Mouse (Mus musculus) layer of hippocampus, adult 2 months (tissue): Measurements from ENCODE around the gene Dusp11. TPM values are rescaled to one million over a fixed set of nuclear protein-coding genes. Genes with fewer than 3 reads are reported as not detected.
"Not testable (repeated sequence)": the region's sequence is repeated elsewhere in the genome, so short reads cannot be mapped to it uniquely, and the experiment has no call there.

ENCODE experiments used
- DNase-seq, 2 experiments: peaks; one replicate each; pipeline ENCODE4 v3.0.0; 2022; ENCODE audit warnings: low spot score in 2 of 2
- H3K27ac ChIP-seq: fragments of 200-600 bp; 2 replicates; pipeline ENCODE4 v1.8.1; 2022
- H3K4me3 ChIP-seq: fragments of 200-600 bp; 2 replicates; pipeline ENCODE4 v1.8.1; 2022; ENCODE audit warnings: mild to moderate bottlenecking
- CTCF ChIP-seq: fragments of 200-600 bp; conservative IDR thresholded peaks from 2 replicates; pipeline ENCODE4 v1.8.1; 2022; ENCODE audit warnings: antibody characterized with exemption, mild to moderate bottlenecking, moderate library complexity
- total RNA-seq, 2 experiments: library from RNA; stranded (reverse); gene quantifications; 2 replicates each; pipeline ENCODE4 v1.2.3; 2021

Gene Dusp11
- total RNA-seq, 2 experiments from 2014 or later, result 77.9 to 85.5 TPM

DNA sequence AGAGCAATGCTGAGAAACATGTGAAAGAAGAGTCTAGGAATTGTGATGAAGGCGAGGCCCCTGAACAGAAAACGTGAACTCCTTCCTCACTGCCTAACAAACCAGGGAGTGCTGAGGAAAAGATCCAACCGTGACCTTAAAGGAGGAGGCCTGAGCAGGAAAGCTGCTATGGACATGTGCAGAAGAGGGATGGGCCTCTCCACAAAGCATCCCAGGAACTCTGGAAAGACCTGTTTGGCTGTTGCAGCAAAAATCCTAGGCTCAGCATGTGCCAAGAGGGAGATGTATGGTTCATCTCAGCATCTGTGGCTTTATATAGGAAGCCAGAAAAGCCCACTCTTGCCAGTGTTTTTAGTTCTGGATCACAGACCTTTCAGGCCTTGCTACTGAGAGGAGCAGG lies 11.2 kb upstream of the Dusp11 start:
- DNase-seq, result no peak
- no peak overlapping the region for H3K4me3 ChIP-seq
- no peak overlapping the region for H3K27ac ChIP-seq
- no peak for TF ChIP-seq CTCF

DNA sequence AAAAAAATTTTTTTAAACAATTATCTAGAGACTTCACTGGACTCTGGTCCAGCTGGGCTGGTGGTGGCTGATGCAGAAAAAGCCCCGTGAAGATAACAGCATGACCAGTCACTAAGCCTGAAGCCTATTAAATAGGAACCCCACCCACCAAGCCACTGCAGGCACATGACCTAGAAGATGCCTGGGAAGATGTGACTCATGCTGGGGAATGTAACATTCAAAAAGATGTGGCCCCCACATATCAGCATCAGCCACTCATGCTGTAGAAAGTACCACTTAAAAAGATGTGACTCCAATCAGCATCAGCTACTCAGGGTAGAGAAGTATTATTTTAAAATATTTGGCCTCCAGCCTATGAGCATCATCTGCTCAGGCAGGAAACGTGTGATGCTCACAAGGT lies 8.4 kb upstream of the Dusp11 start:
- Histone ChIP-seq H3K4me3 (no peak overlapping the region), H3K27ac (no peak overlapping the region)
- no peak for TF ChIP-seq CTCF
- no peak for DNase-seq

DNA sequence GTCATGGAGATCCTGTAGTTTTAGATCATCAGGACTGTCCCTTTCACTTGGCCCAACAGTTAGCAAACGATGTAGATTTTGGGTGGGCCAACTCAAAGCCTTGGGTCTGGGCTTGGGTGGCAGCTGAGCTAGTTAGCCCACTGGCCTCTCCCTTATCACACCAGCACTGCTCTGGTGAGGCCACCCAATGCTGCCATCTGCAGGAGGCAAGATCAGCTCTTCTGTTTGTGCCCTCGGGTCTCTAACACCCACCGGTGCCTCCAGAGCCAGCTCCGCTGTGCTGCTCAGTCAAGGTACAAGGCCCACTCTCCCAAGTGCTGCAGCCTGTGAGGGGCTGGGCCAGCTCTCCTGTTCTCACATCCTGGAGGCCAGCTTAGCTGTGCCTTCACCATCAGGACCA lies 5.2 kb upstream of the Dusp11 start:
- Histone ChIP-seq H3K4me3 (no peak overlapping the region), H3K27ac (no peak overlapping the region)
- no peak for DNase-seq
- TF ChIP-seq CTCF, result peak; percentile 41

DNA sequence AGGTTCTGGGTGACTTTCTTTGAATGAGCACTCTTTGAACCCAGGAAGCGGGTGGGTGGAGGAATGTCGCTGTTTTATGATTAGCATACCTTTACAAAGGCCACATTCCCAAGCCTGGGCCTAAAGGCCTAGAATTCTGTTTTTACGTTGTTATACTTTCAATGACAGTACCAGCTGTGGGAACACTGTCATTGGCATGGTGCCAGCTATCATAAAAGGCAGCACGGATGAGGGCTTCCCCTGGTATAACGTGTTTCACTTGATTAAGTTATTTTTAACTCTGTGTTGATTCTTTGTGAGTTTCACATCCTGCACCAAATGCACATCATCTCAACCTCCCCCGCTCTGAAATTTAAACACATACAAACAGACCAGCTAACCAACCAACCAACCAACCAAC lies 4.6 kb upstream of the Dusp11 start:
- not testable (repeated sequence) for DNase-seq, H3K4me3 ChIP-seq, H3K27ac ChIP-seq

DNA sequence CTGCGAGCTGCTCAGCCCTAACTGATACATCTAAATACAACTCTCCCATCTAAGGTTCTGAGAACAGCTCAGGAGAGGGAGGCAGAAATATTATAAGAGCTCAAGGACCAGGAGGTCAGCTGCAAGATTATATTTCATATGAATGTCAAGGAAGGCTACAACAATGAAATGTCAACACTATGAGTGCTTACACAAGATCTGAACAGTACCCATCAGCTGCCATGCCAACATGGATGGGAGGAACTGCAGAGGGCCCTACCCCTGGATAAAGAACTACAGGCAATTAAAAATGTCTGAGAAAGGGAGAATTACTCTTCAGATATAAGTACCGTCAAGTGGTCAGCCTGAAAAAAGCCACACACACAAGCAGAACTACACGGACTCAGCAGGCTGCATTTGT lies 3.9 kb downstream of the Dusp11 start:
- DNase-seq, result no peak
- H3K4me3 ChIP-seq, result no peak overlapping the region
- TF ChIP-seq CTCF, result no peak
- H3K27ac ChIP-seq, result no peak overlapping the region

DNA sequence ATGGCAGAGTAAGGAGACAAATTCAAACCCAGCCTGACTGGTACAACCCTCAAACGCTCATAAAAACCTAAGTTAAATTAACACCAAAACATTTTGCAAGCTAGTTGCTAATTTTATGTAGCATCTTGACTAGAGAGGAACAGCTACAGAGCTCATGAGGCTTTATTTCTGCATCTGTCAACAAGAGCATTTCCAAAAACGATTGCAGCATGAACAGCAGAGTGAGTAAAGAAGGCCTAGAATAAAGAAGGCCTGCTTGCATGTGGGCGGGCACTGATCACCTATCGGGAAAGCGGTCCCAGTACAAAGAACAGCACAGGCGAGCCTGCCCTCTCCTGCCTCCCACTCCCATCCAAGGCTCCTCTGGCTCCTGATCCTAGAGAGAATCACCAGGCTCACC lies 12.9 kb downstream of the Dusp11 start:
- no peak for TF ChIP-seq CTCF
- H3K27ac ChIP-seq, result peak overlapping the region; percentile 66
- H3K4me3 ChIP-seq, result no peak overlapping the region
- peak; percentile 25 to 42 for DNase-seq

DNA sequence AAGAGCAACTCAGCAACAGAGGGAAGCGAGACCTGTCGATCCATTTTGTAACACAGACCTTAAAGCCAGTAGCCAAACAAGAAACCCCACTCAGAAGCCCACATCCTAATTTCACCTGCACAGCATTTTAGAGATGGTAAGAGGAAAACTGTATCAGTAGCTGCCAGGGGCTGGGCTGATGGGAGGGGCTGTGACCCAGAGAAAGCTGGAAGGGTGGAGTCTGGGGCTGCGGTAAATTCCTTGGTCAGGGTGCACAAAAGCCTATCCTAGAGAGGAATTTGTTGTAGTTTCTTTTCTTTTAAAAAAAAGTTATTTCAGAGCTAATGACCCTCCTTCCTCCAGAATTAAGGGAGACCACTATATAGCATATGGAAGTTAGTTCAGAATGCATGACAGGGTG lies 19.0 kb downstream of the Dusp11 start:
- TF ChIP-seq CTCF, result no peak

DNA sequence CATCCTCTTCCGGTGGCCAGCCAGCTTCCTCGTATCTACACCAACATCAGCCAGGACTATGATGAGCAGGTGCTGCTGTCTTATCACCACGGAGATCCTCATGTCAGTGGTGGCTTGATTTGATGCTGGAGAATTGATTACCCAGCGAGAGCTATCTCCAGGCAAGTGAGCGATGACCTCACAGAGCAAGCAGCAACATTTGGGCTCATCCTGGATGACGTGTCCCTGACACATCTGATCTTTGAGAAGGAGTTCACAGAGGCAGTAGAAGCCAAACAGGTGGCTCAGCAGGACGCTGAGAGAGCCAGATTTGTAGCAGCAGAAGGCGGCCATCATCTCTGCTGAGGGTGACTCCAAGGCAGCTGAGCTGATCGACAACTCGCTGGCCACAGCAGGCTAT lies 22.8 kb downstream of the Dusp11 start:
- H3K4me3 ChIP-seq, result no peak overlapping the region
- no peak for DNase-seq
- TF ChIP-seq CTCF, result no peak
- no peak overlapping the region for H3K27ac ChIP-seq

More for the DNA sequence above, 19.0 kb downstream of the Dusp11 start:
- H3K27ac ChIP-seq, result no peak overlapping the region
- no peak for DNase-seq
- no peak overlapping the region for H3K4me3 ChIP-seq

DNA sequence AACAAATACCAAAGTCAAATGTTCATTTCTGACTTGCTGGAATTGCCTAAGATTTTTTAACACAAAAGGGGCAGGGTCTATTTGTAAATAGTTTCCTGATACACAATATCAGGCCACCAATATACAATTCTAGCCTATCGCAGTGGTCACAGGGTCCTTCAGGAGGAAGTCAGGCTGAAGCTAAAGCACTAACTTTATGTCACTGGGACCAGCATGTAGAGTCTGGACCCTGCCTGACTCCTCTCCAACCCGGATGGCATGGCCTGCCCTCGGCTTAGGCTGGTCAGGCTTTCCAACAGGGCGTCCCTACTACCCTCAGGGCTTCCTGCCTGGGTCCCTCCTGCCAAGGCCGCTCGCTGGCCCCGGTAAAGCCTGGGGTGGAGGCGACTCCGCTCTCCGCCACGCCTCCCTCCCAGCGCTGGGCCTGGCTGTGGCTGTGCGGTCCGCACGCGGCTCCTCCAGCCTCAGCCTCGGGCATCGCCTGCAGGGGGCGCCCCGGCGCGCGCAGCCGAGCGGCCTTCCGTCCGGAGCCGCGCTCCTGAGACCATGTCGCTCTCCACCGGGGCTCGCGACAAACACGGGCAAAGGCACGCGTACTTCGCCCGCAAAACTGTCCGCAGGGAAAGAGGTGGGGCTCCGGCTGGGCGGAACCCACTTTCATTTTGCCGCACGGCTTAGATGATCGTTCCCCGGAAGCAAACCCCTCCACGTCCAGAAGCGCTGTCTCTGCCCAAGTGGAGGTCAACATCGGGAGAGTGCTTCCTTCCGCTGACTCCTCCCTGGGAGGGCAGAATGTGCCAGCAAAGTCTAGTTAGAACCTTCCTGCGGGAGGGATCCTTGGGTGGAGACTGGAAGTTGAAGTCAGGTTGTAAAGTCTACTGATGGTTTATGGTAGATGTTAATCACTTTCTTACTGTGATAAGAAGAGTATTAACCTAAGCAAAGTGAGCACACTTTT lies 24.7 kb downstream of the Dusp11 start:
- Histone ChIP-seq H3K4me3 (peak overlapping the region; percentile 71), H3K27ac (peak overlapping the region; percentile 85)
- TF ChIP-seq CTCF, result peak; percentile 81
- DNase-seq, result peak; percentile 75 to 78

DNA sequence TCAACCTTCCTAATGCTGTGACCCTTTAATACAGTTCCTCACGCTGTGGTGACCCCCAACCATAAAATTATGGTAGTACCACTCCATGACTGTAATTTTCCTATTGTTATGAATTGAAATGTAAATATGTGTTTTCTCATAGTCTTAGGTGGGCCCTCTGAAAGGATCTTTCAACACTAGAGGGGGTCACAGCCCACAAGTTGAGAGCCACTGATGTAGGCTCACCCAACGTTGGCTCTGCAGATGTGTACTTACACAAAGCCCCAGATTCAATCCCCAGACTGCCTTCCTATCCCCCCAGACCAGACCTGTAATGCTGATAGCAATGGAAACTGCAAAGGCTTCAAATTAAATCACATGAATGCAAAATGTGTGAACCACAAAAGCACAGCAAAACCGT lies 25.8 kb downstream of the Dusp11 start:
- TF ChIP-seq CTCF, result peak; percentile 24
- Histone ChIP-seq H3K4me3 (no peak overlapping the region), H3K27ac (no peak overlapping the region)
- no peak for DNase-seq

DNA sequence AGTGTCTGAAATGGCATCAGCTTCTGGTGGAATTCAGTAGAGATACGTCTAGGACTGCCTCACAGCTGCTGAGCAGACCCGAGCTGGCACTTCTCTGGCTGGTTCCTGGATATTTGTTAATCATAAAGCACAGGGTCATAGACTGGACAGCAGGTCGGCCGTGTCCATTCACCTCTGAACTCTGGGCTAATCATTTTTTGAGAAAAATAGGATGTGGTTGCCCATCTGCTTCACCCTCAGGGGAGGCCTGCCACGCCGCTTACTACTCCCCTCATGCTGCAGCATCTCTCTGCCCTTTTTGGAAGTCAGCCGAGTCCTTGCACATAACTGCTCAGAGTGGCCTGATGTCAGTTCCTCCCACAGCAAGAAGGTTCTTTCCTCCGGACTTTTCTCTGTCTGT lies 27.4 kb downstream of the Dusp11 start:
- Histone ChIP-seq H3K27ac (no peak overlapping the region), H3K4me3 (no peak overlapping the region)
- DNase-seq, result no peak
- TF ChIP-seq CTCF, result no peak

DNA sequence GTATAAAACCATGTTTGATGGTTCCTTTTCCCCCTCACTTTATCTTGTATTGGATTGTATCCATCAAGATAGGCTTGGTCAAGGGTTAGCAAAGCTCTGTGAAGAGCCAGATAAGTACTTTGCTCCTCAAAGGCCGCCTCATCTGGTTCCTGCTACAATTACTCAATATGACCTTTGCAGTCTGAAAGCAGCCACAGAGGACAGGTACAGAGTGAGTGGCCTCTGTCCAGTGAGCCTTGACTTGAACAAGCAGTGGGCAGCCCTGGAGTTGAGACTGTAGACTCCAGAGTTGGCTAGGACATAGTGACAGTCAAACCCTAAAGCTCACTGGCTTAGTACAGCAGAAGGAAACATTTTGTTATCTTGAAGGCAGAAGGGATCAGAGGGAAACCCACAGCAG lies 32.2 kb downstream of the Dusp11 start:
- DNase-seq, result no peak
- no peak overlapping the region for H3K27ac ChIP-seq
- H3K4me3 ChIP-seq, result no peak overlapping the region
- TF ChIP-seq CTCF, result no peak

DNA sequence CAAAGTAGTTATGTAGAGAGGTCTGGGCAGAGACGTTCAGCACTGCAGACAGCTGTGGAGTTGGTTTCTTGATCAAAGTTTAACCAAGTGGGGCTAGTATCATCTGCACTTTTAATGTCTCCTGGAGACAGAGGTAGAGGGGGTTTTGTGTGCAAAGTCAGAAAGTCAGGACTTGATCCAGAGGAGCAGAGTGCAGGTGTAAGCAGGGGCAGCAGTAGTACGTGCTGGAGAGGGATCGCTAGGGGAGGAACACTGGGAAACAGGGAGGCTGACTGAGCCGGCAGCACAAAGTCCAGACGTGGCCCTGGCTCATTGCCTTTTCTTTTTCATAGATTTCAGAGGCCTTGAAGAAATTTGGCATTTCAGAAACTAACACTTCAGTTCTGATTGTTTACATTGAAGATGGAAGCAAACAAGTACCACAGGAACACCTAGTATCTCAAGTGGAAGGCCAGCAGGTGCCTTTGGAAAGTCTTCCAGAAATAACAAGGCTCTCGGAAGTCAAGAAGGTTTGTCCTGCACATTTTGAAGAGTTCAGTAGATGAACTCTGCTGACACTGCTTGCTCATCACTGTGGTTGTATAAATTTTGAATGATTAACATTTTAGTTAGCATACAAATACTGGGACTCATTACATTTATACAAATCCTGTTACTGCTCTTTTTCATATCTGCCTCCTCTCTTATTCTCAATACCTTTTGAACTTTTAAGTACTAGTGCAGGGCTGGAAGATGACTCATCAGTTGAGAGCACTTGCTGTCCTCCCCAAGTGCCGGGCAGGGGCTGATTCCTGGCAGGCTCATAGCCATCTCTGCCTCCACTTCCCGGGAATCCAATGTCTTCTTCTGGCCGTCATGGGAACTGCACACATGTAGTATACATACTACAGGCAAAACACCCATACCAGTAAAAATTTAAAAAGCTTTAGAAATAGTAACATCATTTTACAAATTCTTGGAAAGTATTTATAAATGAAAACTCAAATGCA lies 33.7 kb downstream of the Dusp11 start:
- no peak for TF ChIP-seq CTCF
- H3K27ac ChIP-seq, result no peak overlapping the region
- no peak overlapping the region for H3K4me3 ChIP-seq
- DNase-seq, result no peak
